Mouse (Mus musculus) liver, embryonic 16.5 days (tissue): ENCODE data around the gene Akip1. TPM values are rescaled to one million over a fixed set of nuclear protein-coding genes. Genes with fewer than 3 reads are reported as not detected.

Experiments
- ATAC-seq: fragments of 200-750 bp; cut with Nextera tagmentation; 2 replicates; pipeline ENCODE4 v1.8.0; 2017; ENCODE audit warnings: low read depth, mild to moderate bottlenecking, moderate number of reproducible peaks, moderate library complexity
- H3K27ac ChIP-seq: fragments of 300-500 bp; sonication (generic); 2 replicates; pipeline ENCODE4 v1.5.1; 2014; ENCODE audit warnings: mild to moderate bottlenecking, low read length
- H3K27me3 ChIP-seq: fragments of 300-500 bp; sonication (generic); 2 replicates; pipeline ENCODE4 v1.6.1; 2014; ENCODE audit warnings: low read depth, low read length, mixed read lengths; ENCODE audit not compliant: control insufficient read depth, insufficient read depth
- H3K36me3 ChIP-seq: fragments of 300-500 bp; sonication (generic); 2 replicates; pipeline ENCODE4 v1.6.1; 2014; ENCODE audit warnings: mild to moderate bottlenecking; ENCODE audit not compliant: control insufficient read depth, insufficient read depth
- H3K4me1 ChIP-seq: fragments of 300-500 bp; sonication (generic); 2 replicates; pipeline ENCODE4 v1.6.1; 2014; ENCODE audit warnings: low read depth, low read length, mixed read lengths; ENCODE audit not compliant: control insufficient read depth
- H3K4me2 ChIP-seq: fragments of 300-500 bp; sonication (generic); 2 replicates; pipeline ENCODE4 v1.6.1; 2014; ENCODE audit warnings: low read depth, low read length, mixed read lengths
- H3K4me3 ChIP-seq: fragments of 300-500 bp; sonication (generic); 2 replicates; pipeline ENCODE4 v1.5.1; 2014; ENCODE audit warnings: low read depth, mild to moderate bottlenecking, low read length
- H3K9ac ChIP-seq: fragments of 300-500 bp; sonication (generic); 2 replicates; pipeline ENCODE4 v1.6.1; 2014; ENCODE audit warnings: low read depth, low read length
- H3K9me3 ChIP-seq: fragments of 300-500 bp; sonication (generic); replicated peaks from 2 replicates; pipeline ENCODE4 v1.6.1; 2016; ENCODE audit warnings: low read length; ENCODE audit not compliant: control insufficient read depth
- WGBS: fragments of 180-500 bp; shearing (Covaris S2); extraction: QIAGEN DNeasy Blood & Tissue Kit; methylation state at CpG from one replicate; pipeline ENCODE4 v1.1.7; 2014; ENCODE audit not compliant: insufficient replicate concordance; 5-methylcytosine and 5-hydroxymethylcytosine counted together
- polyA plus RNA-seq: library from polyadenylated mRNA; unstranded; fragments of >200 nt; fragmentation: Nextera tagmentation; extraction: Ambion mirVana; gene quantifications from 2 replicates; pipeline ENCODE4 v1.2.1, GENCODE M21; 2015

Akip1 gene
- polyA plus RNA-seq, 1 experiment from 2014 or later, result 28.9 TPM

DNA sequence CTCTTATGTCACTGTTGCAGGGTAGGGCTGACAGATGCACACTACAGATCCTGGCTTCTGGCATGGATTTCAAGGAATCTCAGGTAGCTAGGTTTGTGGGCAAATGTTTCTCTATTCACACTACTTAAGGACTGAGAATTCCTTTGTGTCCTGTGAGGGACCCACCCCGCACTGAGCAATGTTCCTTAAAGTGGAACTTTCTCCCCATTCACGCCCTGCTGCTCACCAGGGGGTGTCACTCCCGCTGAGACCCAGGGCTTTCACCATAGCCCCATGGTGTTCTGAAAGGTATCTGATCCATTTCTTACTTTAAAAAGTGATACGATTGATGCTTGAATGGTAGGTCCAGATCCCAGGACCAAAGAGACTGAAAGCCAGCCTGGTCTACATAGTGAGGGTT is 769 bp upstream of the Akip1 start:
- Histone ChIP-seq H3K27me3 (no peaks in the 10 kb centered on the region), H3K4me1 (peaks cover 12% of the 10 kb centered on the region), H3K36me3 (no peaks in the 10 kb centered on the region; the same call in 1 of the 2 replicates), H3K4me3 (no peak overlapping the region), H3K27ac (no peak overlapping the region), H3K9me3 (no peaks in the 10 kb centered on the region), H3K4me2 (no peak overlapping the region), H3K9ac (no peak overlapping the region)
- WGBS, result 63% methylated on average over 4 of the region's 4 CpGs
- no peak for ATAC-seq

DNA sequence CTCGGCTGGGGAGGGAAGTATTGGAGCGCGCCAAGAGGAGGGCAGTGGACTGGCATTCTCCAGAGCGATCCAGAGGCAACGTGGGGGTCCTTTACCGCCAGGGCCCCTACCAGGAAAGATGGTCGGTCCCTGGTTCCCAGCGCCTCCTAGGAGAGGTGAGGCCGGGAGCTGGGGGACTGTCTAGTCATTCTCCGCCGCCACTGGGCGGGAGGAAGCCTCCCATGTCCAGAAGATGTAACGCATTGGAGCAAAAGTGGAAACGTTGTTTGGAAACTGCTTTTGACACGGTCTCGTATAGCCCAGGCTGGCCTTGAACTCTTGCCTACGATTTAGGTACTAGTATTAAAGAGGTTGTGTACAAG is 507 bp downstream of the Akip1 start:
- Histone ChIP-seq H3K9me3 (no peaks in the 10 kb centered on the region), H3K4me3 (peak overlapping the region; percentile 86), H3K27ac (peak overlapping the region; percentile 67), H3K4me1 (peaks cover 12% of the 10 kb centered on the region), H3K4me2 (peak overlapping the region; percentile 85), H3K27me3 (no peaks in the 10 kb centered on the region), H3K9ac (peak overlapping the region; percentile 86), H3K36me3 (no peaks in the 10 kb centered on the region; the same call in 1 of the 2 replicates)
- 2% methylated on average over 17 of the region's 17 CpGs for WGBS
- ATAC-seq, result peak; percentile 50

GRCm38 (mm10) chr7:109704461-109704860 is 971 bp downstream of the Akip1 start:
- WGBS, result 47% methylated on average over 3 of the region's 3 CpGs
- peak overlapping the region; percentile 85 for H3K4me2 ChIP-seq
- H3K9ac ChIP-seq, result peak overlapping the region; percentile 86; the same call in 1 of the 2 replicates
- peak overlapping the region; percentile 86 for H3K4me3 ChIP-seq
- H3K9me3 ChIP-seq, result no peaks in the 10 kb centered on the region
- H3K27me3 ChIP-seq, result no peaks in the 10 kb centered on the region
- no peak for ATAC-seq
- H3K36me3 ChIP-seq, result peaks cover 3% of the 10 kb centered on the region; the same call in 1 of the 2 replicates
- H3K27ac ChIP-seq, result no peak overlapping the region
- H3K4me1 ChIP-seq, result peaks cover 12% of the 10 kb centered on the region

DNA sequence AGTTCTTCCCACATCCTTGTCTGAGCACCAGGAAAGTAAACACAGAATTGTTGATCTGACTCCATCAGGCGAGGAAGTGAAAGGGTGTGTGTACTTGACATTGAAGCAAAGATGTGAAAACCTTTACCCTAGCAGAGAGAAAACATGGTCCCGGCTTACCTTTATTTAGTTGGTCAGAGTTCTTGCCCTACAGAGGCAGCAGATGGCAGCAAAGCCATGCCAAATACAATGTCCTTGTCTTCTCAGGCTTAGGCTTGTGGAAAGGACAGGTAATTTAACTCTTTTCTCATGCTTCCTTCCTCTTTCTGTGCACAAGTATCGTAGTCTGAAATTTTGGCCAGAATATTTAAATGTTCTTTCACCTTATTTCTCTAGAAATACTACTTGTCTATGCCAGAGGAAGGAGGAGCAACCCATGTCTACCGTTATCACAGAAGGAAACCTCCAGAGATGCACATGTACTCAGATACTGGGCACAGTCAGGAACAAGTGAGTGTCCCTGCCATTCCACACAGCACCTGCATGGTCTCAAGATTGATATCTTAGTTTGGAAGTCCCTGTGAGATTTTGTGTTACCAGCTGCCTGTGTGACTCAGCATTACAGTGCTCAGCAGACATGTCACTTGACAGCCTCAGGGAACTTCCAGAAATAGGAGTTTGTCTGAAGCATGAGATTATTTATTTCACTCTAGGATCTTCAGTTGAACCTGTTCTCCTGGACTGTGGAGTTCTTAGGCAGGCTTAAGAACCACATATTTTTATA is 3.7 kb downstream of the Akip1 start:
- H3K4me1 ChIP-seq, result peaks cover 12% of the 10 kb centered on the region
- H3K4me3 ChIP-seq, result no peak overlapping the region
- H3K4me2 ChIP-seq, result no peak overlapping the region
- no peaks in the 10 kb centered on the region for H3K27me3 ChIP-seq
- peaks cover 11% of the 10 kb centered on the region for H3K36me3 ChIP-seq
- no peak overlapping the region for H3K9ac ChIP-seq
- H3K9me3 ChIP-seq, result no peaks in the 10 kb centered on the region
- ATAC-seq, result no peak
- H3K27ac ChIP-seq, result no peak overlapping the region
- WGBS, result 36% methylated on average over 4 of the region's 4 CpGs

DNA sequence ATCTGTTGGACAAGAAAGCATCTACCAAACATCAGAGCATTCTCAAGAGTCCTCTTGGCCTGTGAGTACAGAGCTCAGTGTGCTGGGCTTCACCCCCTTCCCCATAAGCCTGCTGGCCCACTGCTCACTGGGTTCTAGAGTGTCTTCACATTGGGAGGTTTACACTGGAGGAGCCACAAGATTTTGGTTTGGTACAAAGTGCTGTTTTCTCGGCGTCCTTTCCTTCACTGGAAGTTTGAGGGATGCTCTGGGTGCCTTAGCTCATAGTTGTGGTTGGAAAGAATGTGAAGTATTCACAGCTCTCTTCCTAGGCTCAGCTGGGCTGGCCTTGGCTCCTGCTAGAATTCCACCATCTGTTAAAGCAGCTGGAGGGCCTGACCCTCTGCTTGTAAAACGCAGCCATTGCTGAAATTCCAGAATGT is 5.5 kb downstream of the Akip1 start:
- peaks cover 5% of the 10 kb centered on the region for H3K4me1 ChIP-seq
- no peaks in the 10 kb centered on the region for H3K27me3 ChIP-seq
- H3K27ac ChIP-seq, result no peak overlapping the region
- no peak overlapping the region for H3K4me2 ChIP-seq
- H3K36me3 ChIP-seq, result peaks cover 12% of the 10 kb centered on the region
- no peak overlapping the region for H3K4me3 ChIP-seq
- ATAC-seq, result no peak
- WGBS, result 49% methylated on average over 3 of the region's 3 CpGs
- no peaks in the 10 kb centered on the region for H3K9me3 ChIP-seq
- no peak overlapping the region for H3K9ac ChIP-seq

GRCm38 (mm10) chr7:109710069-109710468 is 6.6 kb downstream of the Akip1 start:
- Histone ChIP-seq H3K9ac (no peak overlapping the region), H3K4me3 (no peak overlapping the region), H3K9me3 (no peaks in the 10 kb centered on the region), H3K27ac (no peak overlapping the region), H3K36me3 (peaks cover 12% of the 10 kb centered on the region), H3K4me2 (no peak overlapping the region), H3K4me1 (no peaks in the 10 kb centered on the region; the same call in none of the 2 replicates), H3K27me3 (no peaks in the 10 kb centered on the region)
- 50% methylated on average over 1 of the region's 1 CpGs for WGBS
- ATAC-seq, result no peak

- no peaks in the 10 kb centered on the region for H3K9me3 ChIP-seq
- H3K4me2 ChIP-seq, result no peak overlapping the region
- 87% methylated on average over 7 of the region's 7 CpGs for WGBS
- H3K4me3 ChIP-seq, result no peak overlapping the region
- no peaks in the 10 kb centered on the region; the same call in 1 of the 2 replicates for H3K4me1 ChIP-seq
- H3K27me3 ChIP-seq, result no peaks in the 10 kb centered on the region
- no peak overlapping the region for H3K9ac ChIP-seq
- H3K27ac ChIP-seq, result no peak overlapping the region
- ATAC-seq, result no peak
- peaks cover 12% of the 10 kb centered on the region for H3K36me3 ChIP-seq
These were observed 8.7 kb downstream of the Akip1 start for GRCm38 (mm10) chr7:109712198-109712597.

DNA sequence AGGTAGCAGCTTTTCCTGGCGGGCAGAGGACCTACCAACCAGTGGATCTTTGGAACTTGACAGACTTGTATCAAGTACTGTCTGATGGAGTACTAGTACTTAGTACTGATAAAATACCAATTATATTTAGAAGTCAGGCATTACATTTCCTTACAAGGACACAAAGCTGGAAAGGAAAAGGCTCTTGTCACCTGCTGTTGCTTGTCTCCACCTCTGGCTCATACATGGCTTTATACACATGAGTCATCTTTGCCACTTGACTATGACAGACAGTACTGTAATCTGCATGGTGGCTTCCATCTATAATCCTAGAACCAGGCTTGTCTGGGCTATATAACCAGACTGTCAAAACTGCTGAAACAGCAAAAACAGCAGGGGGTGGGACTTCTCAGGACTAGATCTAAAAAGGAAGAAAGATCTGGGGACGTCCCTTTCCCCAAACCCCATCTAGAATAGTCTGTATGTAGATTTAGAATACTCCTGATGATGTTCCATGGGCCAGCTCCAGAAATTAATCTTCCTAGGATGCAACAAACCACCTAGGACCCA is 10.0 kb downstream of the Akip1 start:
- no peak for ATAC-seq
- WGBS, result 74% methylated on average over 2 of the region's 2 CpGs

GRCm38 (mm10) chr7:109719286-109719685 is 15.8 kb downstream of the Akip1 start:
- Histone ChIP-seq H3K27ac (no peak overlapping the region), H3K27me3 (no peaks in the 10 kb centered on the region), H3K9ac (no peak overlapping the region), H3K36me3 (no peaks in the 10 kb centered on the region), H3K9me3 (no peaks in the 10 kb centered on the region; the same call in 1 of the 2 replicates), H3K4me1 (no peaks in the 10 kb centered on the region), H3K4me3 (no peak overlapping the region), H3K4me2 (no peak overlapping the region)
- no peak for ATAC-seq
- 49% methylated on average over 9 of the region's 9 CpGs for WGBS

More for the DNA sequence above, 10.0 kb downstream of the Akip1 start:
- Histone ChIP-seq H3K27me3 (no peaks in the 10 kb centered on the region), H3K4me1 (no peaks in the 10 kb centered on the region), H3K36me3 (peaks cover 12% of the 10 kb centered on the region), H3K4me3 (no peak overlapping the region), H3K27ac (no peak overlapping the region), H3K4me2 (no peak overlapping the region), H3K9me3 (no peaks in the 10 kb centered on the region), H3K9ac (no peak overlapping the region)
